In genomic region chr1:79882648-79883047, GRCm38 (mm10) we compare ENCODE assay signal across 16 mouse cellular contexts.
"Had no signal": no experiment of that assay in that cellular context is flagged by ENCODE, and none has a peak within 500 bp of the region (broad histone marks: within the 10 kb centered on the region; RNA-seq: fewer than 3 reads in every experiment).

No protein-coding gene starts in this region.

- H3K4me3 ChIP-seq: left cerebral cortex, adult 2 months; limb, embryonic 10.5 days; liver, embryonic 15.5 days; megakaryocyte, embryonic 14.5 days; midbrain, embryonic 12.5 days; neural tube, embryonic 13.5 days had no signal

- DNase-seq: kidney, adult 8-10 months; kidney, postnatal 25 days; retina, postnatal 1 day; right cerebral cortex, postnatal 4 days; spleen, adult 18-20 months; thymus, adult 18-20 months; thymus, postnatal 14 days had no signal

- H3K4me2 ChIP-seq: liver, embryonic 11.5 days; liver, embryonic 15.5 days; midbrain, embryonic 12.5 days; neural tube, embryonic 13.5 days had no signal

- H3K9ac ChIP-seq: liver, embryonic 15.5 days; midbrain, embryonic 12.5 days; neural tube, embryonic 13.5 days had no signal

- H3K4me1 ChIP-seq: limb, embryonic 10.5 days; liver, embryonic 15.5 days; midbrain, embryonic 12.5 days; neural tube, embryonic 13.5 days had no signal

- H3K27me3 ChIP-seq: liver, embryonic 15.5 days; midbrain, embryonic 12.5 days; neural tube, embryonic 13.5 days had no signal

- H3K36me3 ChIP-seq: limb, embryonic 10.5 days; liver, embryonic 15.5 days; midbrain, embryonic 12.5 days; neural tube, embryonic 13.5 days had no signal

- H3K27ac ChIP-seq: left cerebral cortex, adult 2 months; limb, embryonic 10.5 days; liver, embryonic 15.5 days; macrophage; midbrain, embryonic 12.5 days; neural tube, embryonic 13.5 days had no signal

- H3K9me3 ChIP-seq: limb, embryonic 10.5 days; liver, embryonic 15.5 days; midbrain, embryonic 12.5 days; neural tube, embryonic 13.5 days had no signal

- ATAC-seq: midbrain, embryonic 16.5 days had no signal
